Mouse (Mus musculus): ENCODE results near the gene Glb1l3.

DNA sequence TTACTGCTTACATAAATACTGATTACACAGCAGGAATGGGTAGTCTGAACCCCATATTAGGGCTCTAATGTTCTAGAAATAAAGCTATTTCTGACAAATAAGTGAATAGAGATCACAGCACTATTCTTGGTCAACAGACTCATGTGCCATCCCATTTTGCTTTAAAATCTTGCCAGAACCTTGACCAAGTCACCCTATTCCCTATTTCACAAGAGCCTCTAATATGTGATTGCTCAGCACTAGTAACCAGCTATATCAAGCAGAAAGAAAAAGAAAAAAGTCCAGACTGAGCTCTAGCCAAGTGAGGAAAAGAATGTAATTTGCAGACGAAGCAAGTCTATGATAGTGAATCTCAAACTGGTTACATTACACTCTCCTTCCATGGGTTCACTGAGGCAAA, 40.7 kb downstream of the Glb1l3 start:
- TF ChIP-seq GATA1 (IDR thresholded peaks at IDR 0.05; ENCODE audit: low read length), result no peak
- no peak for TF ChIP-seq TAL1 (IDR thresholded peaks at IDR 0.05; ENCODE audit: low read length)
